Mouse (Mus musculus) heart, postnatal 25 days (tissue): ENCODE data around the gene Dynlt1b. TPM values are rescaled to one million over a fixed set of nuclear protein-coding genes. Genes with fewer than 3 reads are reported as not detected.

Experiments used
- total RNA-seq, 2 experiments: library from RNA; stranded (reverse); gene quantifications; 2 replicates each; pipeline ENCODE4 v1.2.3; 2021

Dynlt1b gene
- total RNA-seq, 2 experiments from 2014 or later = 53.6 to 56.5 TPM

Other genes with a start within 250 kb of the Dynlt1b start
- 1 to 10 TPM; 8.7 to 8.8 TPM for gene Tmem181a, start 173.3 kb upstream of the Dynlt1b start, total RNA-seq
- gene Dynlt1a, start 112.6 kb upstream of the Dynlt1b start, total RNA-seq = 1 to 10 TPM; 1.1 to 1.3 TPM
- 1 to 10 TPM; 3.8 to 4.2 TPM for gene Dynlt1c, start 171.6 kb downstream of the Dynlt1b start, total RNA-seq
- 10 to 100 TPM; 50.6 to 59.2 TPM for gene Dynlt1f, start 225.8 kb downstream of the Dynlt1b start, total RNA-seq
- under 1 TPM; 0.39 to 0.57 TPM for gene Sytl3, start 229.0 kb downstream of the Dynlt1b start, total RNA-seq